Mouse (Mus musculus): ENCODE measurements around the gene Slc7a15. TPM values are rescaled to one million over a fixed set of nuclear protein-coding genes. Genes with fewer than 3 reads are reported as not detected.

The Slc7a15 gene
- polyA plus RNA-seq, 1 experiment from 2014 or later, result 0.05 TPM

- no peaks in the 10 kb centered on the region for H3K9me3 ChIP-seq (replicated peaks; ENCODE audit: low read length)
- no peak for ATAC-seq (replicated peaks; ENCODE audit: low FRiP score, low read depth)
- WGBS, result 47% methylated on average over 5 of the region's 5 CpGs
Measured at GRCm38 (mm10) chr12:8524062-8524461, 74.8 kb downstream of the Slc7a15 start.

DNA sequence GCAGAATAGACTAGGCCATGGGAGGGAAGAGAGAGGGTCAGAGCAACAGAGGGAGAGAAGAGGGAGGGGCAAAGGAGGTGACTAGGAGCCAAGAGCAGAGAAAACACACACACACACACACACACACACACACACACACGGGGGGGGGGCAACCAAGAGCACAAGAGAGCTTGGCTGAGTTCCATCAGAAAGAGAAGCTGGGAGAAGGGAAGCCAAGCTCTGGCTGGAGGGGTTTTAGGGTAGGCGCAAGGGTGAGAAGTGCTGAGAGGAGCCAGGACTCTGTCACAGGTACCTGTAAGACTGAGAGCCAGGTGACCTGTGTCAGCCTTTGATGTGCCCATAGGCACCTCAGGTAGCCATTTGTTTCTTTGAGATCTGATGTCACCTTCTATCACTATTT, 76.2 kb downstream of the Slc7a15 start:
- Histone ChIP-seq H3K4me2 (ENCODE audit: low read length) (no peak overlapping the region), H3K4me3 (replicated peaks; ENCODE audit: low read depth, low read length) (no peak overlapping the region), H3K4me1 (replicated peaks; ENCODE audit: insufficient read depth, low read length) (peaks cover 4% of the 10 kb centered on the region; the same call in 1 of the 2 replicates), H3K9me3 (replicated peaks; ENCODE audit: low read length) (no peaks in the 10 kb centered on the region), H3K36me3 (ENCODE audit: insufficient read depth, low read length) (no peaks in the 10 kb centered on the region), H3K27ac (no peak overlapping the region), H3K9ac (ENCODE audit: low read depth, low read length) (no peak overlapping the region), H3K27me3 (ENCODE audit: insufficient read depth, low read length) (no peaks in the 10 kb centered on the region)
- no peak for TF ChIP-seq CTCF (IDR thresholded peaks at IDR 0.05; ENCODE audit: low read depth)
- no peak for ATAC-seq (replicated peaks; ENCODE audit: low FRiP score, low read depth)
- WGBS, result 70% methylated on average over 2 of the region's 2 CpGs
- DNase-seq (ENCODE audit: low spot score), result no peak

More at GRCm38 (mm10) chr12:8524062-8524461, 74.8 kb downstream of the Slc7a15 start:
- no peaks in the 10 kb centered on the region for H3K36me3 ChIP-seq (ENCODE audit: insufficient read depth, low read length)
- no peak overlapping the region for H3K4me3 ChIP-seq (replicated peaks; ENCODE audit: low read depth, low read length)
- H3K4me2 ChIP-seq (ENCODE audit: low read length), result no peak overlapping the region
- no peak for TF ChIP-seq CTCF (IDR thresholded peaks at IDR 0.05; ENCODE audit: low read depth)
- H3K27me3 ChIP-seq (ENCODE audit: insufficient read depth, low read length), result no peaks in the 10 kb centered on the region
- H3K27ac ChIP-seq, result no peak overlapping the region
- no peak overlapping the region for H3K9ac ChIP-seq (ENCODE audit: low read depth, low read length)
- H3K4me1 ChIP-seq (replicated peaks; ENCODE audit: insufficient read depth, low read length), result peaks cover 4% of the 10 kb centered on the region; the same call in 1 of the 2 replicates
- no peak for DNase-seq (ENCODE audit: low spot score)

DNA sequence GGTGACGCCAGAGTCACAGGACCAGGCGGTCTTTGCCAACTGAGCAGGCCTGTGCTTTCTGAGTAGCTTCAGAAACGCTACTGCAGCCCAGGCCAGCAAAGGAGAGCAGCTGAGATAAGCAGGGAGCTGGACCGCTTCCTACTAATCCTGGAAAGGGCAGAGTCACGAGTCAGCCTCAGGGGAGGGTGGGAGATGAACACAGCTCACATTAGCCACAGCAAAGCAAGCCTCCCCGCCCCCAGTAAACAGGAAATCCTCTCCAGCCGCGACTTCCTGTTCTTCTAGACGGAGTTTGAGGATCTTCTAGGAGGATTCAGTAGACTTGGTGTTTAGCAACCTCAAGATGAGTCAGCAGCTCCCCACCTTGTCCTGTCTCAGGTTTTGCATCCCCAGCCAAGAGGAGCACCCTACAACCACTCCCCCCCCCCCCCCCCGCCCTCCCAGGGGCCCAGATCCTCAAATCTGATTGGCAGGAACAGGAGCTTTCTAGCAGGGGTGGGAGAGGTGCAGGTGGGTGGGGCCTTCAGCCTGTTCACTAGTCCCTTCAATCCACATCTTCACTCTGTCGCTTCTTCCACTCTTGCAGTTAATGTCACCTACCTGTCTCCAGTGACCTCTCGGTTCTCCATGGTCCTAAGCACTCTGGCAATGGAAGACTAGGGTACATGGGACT, 77.4 kb downstream of the Slc7a15 start:
- ATAC-seq (replicated peaks; ENCODE audit: low FRiP score, low read depth) (no peak; the same call in 1 of the 2 replicates), DNase-seq (ENCODE audit: low spot score) (peak; percentile 75)
- H3K36me3 ChIP-seq (ENCODE audit: insufficient read depth, low read length), result no peaks in the 10 kb centered on the region
- H3K9me3 ChIP-seq (replicated peaks; ENCODE audit: low read length), result no peaks in the 10 kb centered on the region
- WGBS, result 59% methylated on average over 12 of the region's 12 CpGs
- H3K9ac ChIP-seq (ENCODE audit: low read depth, low read length), result no peak overlapping the region
- no peaks in the 10 kb centered on the region for H3K27me3 ChIP-seq (ENCODE audit: insufficient read depth, low read length)
- peaks cover 4% of the 10 kb centered on the region; the same call in 1 of the 2 replicates for H3K4me1 ChIP-seq (replicated peaks; ENCODE audit: insufficient read depth, low read length)
- H3K4me3 ChIP-seq (replicated peaks; ENCODE audit: low read depth, low read length), result no peak overlapping the region
- peak overlapping the region; percentile 15; the same call in 1 of the 2 replicates for H3K27ac ChIP-seq
- no peak overlapping the region for H3K4me2 ChIP-seq (ENCODE audit: low read length)
- no peak for TF ChIP-seq CTCF (IDR thresholded peaks at IDR 0.05; ENCODE audit: low read depth)

DNA sequence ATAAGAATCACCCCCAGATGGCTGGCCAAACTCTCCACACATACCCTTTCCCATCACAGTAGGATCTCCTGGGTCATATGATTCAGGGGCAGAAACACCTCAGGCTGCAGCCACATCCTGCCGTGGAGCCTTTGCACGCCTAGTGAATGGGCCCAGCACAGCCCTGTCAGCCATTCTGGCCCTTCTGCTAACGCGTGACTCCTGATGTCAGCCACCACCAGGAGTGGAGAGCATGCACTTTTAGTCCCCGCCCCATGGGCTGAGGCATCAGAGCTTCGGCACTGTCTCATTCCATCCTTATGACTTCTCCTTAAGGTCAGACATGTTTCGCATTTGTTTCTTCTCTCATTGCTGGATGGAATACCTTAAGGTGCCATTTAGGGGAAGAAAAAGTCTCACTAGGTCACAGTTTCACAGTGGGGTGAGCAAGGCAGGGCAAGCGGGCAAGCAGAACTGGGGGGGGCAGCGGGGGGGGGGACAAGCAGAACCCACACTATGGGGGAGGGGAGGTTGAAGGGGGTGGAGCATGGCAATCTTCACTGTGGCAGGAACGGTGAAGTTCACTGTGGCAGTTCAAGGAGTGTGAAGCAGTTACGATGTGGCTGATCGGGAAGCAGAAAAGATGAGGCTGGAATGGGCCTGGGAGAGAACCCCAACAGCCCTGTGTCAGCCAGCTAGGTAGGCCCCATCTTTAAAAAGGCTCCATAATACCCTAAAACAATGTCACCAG, 79.3 kb downstream of the Slc7a15 start:
- ATAC-seq (replicated peaks; ENCODE audit: low FRiP score, low read depth) (no peak), DNase-seq (ENCODE audit: low spot score) (no peak)
- Histone ChIP-seq H3K27ac (no peak overlapping the region), H3K9me3 (replicated peaks; ENCODE audit: low read length) (no peaks in the 10 kb centered on the region), H3K4me3 (replicated peaks; ENCODE audit: low read depth, low read length) (no peak overlapping the region), H3K9ac (ENCODE audit: low read depth, low read length) (no peak overlapping the region), H3K27me3 (ENCODE audit: insufficient read depth, low read length) (no peaks in the 10 kb centered on the region), H3K4me1 (replicated peaks; ENCODE audit: insufficient read depth, low read length) (peaks cover 4% of the 10 kb centered on the region; the same call in 1 of the 2 replicates), H3K36me3 (ENCODE audit: insufficient read depth, low read length) (no peaks in the 10 kb centered on the region), H3K4me2 (ENCODE audit: low read length) (no peak overlapping the region)
- WGBS, result 54% methylated on average over 12 of the region's 12 CpGs
- no peak for TF ChIP-seq CTCF (IDR thresholded peaks at IDR 0.05; ENCODE audit: low read depth)

GRCm38 (mm10) chr12:8511037-8511882, 87.6 kb downstream of the Slc7a15 start:
- Histone ChIP-seq H3K4me2 (ENCODE audit: low read length) (peak overlapping the region; percentile 11; the same call in 1 of the 2 replicates), H3K36me3 (ENCODE audit: insufficient read depth, low read length) (no peaks in the 10 kb centered on the region), H3K27ac (no peak overlapping the region), H3K4me1 (replicated peaks; ENCODE audit: insufficient read depth, low read length) (no peaks in the 10 kb centered on the region), H3K27me3 (ENCODE audit: insufficient read depth, low read length) (no peaks in the 10 kb centered on the region), H3K9ac (ENCODE audit: low read depth, low read length) (no peak overlapping the region), H3K9me3 (replicated peaks; ENCODE audit: low read length) (no peaks in the 10 kb centered on the region), H3K4me3 (replicated peaks; ENCODE audit: low read depth, low read length) (no peak overlapping the region)
- peak; percentile 25 for DNase-seq (ENCODE audit: low spot score)
- ATAC-seq (replicated peaks; ENCODE audit: low FRiP score, low read depth), result peak; percentile 69; the same call in 1 of the 2 replicates
- WGBS, result 33% methylated on average over 18 of the region's 18 CpGs
- TF ChIP-seq CTCF (IDR thresholded peaks at IDR 0.05; ENCODE audit: low read depth), result no peak
